In genomic region chr1:34458431-34458830, GRCm38 (mm10) we compare ENCODE assay signal across 19 mouse cellular contexts. TPM values are rescaled to one million over a fixed set of nuclear protein-coding genes. Genes with fewer than 3 reads are reported as not detected.
DNase-seq lines count a peak whose midpoint lies in the region; ATAC-seq and TF ChIP-seq lines count a peak whose summit lies in the region.
"Had no signal": no experiment of that assay in that cellular context is flagged by ENCODE, and none has a peak within 500 bp of the region (broad histone marks: within the 10 kb centered on the region; RNA-seq: fewer than 3 reads in every experiment).

No protein-coding gene starts in this region.

- whole genome bisulfite sequencing in heart, embryonic 15.5 days: 36% methylated on average over 8 of the region's 8 CpGs
- WGBS in midbrain, postnatal 0 days: 27% methylated on average over 8 of the region's 8 CpGs
- 30% methylated on average over 8 of the region's 8 CpGs for WGBS in midbrain, embryonic 11.5 days
- WGBS in liver, embryonic 14.5 days (ENCODE audit: insufficient replicate concordance): 32% methylated on average over 8 of the region's 8 CpGs

- H3K27ac ChIP-seq in heart, embryonic 15.5 days: no peak overlapping the region
- H3K27ac ChIP-seq in midbrain, postnatal 0 days (ENCODE audit: low read depth, low read length): no peak overlapping the region
- no peak overlapping the region for H3K27ac ChIP-seq in midbrain, embryonic 11.5 days (ENCODE audit: low read depth, low read length)
- H3K27ac ChIP-seq in liver, embryonic 14.5 days: no peak overlapping the region
- H3K27ac ChIP-seq: hindbrain, embryonic 12.5 days had no signal

- no peak for DNase-seq in heart, postnatal 36 days
- DNase-seq in midbrain, postnatal 0 days (ENCODE audit: low spot score): peak; percentile 17
- no peak for DNase-seq in midbrain, embryonic 11.5 days (ENCODE audit: low spot score, missing footprints)
- DNase-seq in ZHBTc4 (ENCODE audit: low read depth, low spot score): peak; percentile 66
- no peak for DNase-seq in liver, embryonic 14.5 days (ENCODE audit: low read depth in 3 of 3, low spot score in 3 of 3)
- DNase-seq in layer of hippocampus, adult 8-10 months (ENCODE audit: low spot score in 2 of 2): no peak
- DNase-seq: adrenal gland, postnatal 36 days; kidney, adult 11 months; kidney, postnatal 25 days had no signal

- TF ChIP-seq EP300 in liver, embryonic 14.5 days (IDR thresholded peaks at IDR 0.05; ENCODE audit: low read depth): no peak

- no peak for ATAC-seq in heart, embryonic 15.5 days (replicated peaks; ENCODE audit: insufficient number of reproducible peaks, insufficient read depth, low FRiP score, low read depth)
- ATAC-seq in midbrain, postnatal 0 days (ENCODE audit: low FRiP score): no peak
- no peak for ATAC-seq in midbrain, embryonic 11.5 days (ENCODE audit: low FRiP score)
- no peak for ATAC-seq in liver, embryonic 14.5 days (ENCODE audit: insufficient read depth)

- no peaks in the 10 kb centered on the region for H3K9me3 ChIP-seq in heart, embryonic 15.5 days (replicated peaks)
- H3K9me3 ChIP-seq in midbrain, postnatal 0 days (ENCODE audit: low read length): no peaks in the 10 kb centered on the region
- no peaks in the 10 kb centered on the region for H3K9me3 ChIP-seq in midbrain, embryonic 11.5 days (ENCODE audit: control insufficient read depth, low read length)
- H3K9me3 ChIP-seq in liver, embryonic 14.5 days (ENCODE audit: control insufficient read depth, low read length): no peaks in the 10 kb centered on the region
- H3K9me3 ChIP-seq: hindbrain, embryonic 12.5 days had no signal

- peak overlapping the region; percentile 68; the same call in 1 of the 2 replicates for H3K4me3 ChIP-seq in heart, embryonic 15.5 days
- no peak overlapping the region for H3K4me3 ChIP-seq in midbrain, postnatal 0 days (ENCODE audit: low read depth, low read length)
- H3K4me3 ChIP-seq in midbrain, embryonic 11.5 days (ENCODE audit: low read depth, low read length): no peak overlapping the region
- no peak overlapping the region for H3K4me3 ChIP-seq in liver, embryonic 14.5 days (ENCODE audit: insufficient read depth in 1 of 2, low read depth in 2 of 2, low read length in 2 of 2)

- peak overlapping the region; percentile 93 for H3K4me2 ChIP-seq in heart, embryonic 15.5 days
- H3K4me2 ChIP-seq in midbrain, postnatal 0 days (ENCODE audit: low read depth, low read length, poor library complexity, severe bottlenecking): no peak overlapping the region
- no peak overlapping the region for H3K4me2 ChIP-seq in midbrain, embryonic 11.5 days
- H3K4me2 ChIP-seq in liver, embryonic 14.5 days (ENCODE audit: low read depth): peak overlapping the region; percentile 2; the same call in 1 of the 2 replicates

- no peaks in the 10 kb centered on the region for H3K36me3 ChIP-seq in heart, embryonic 15.5 days
- H3K36me3 ChIP-seq in midbrain, postnatal 0 days (ENCODE audit: insufficient read depth, low read length): no peaks in the 10 kb centered on the region
- H3K36me3 ChIP-seq in midbrain, embryonic 11.5 days (ENCODE audit: control insufficient read depth, insufficient read depth, low read length): no peaks in the 10 kb centered on the region
- H3K36me3 ChIP-seq in liver, embryonic 14.5 days (replicated peaks; ENCODE audit: control insufficient read depth, insufficient read depth, low read depth): no peaks in the 10 kb centered on the region
- H3K36me3 ChIP-seq: hindbrain, embryonic 12.5 days had no signal

- peaks cover 19% of the 10 kb centered on the region for H3K27me3 ChIP-seq in heart, embryonic 15.5 days
- H3K27me3 ChIP-seq in midbrain, postnatal 0 days (ENCODE audit: insufficient read depth, low read length): peaks cover 11% of the 10 kb centered on the region
- H3K27me3 ChIP-seq in midbrain, embryonic 11.5 days (ENCODE audit: control insufficient read depth, insufficient read depth, low read length): peaks cover 28% of the 10 kb centered on the region
- H3K27me3 ChIP-seq in liver, embryonic 14.5 days (ENCODE audit: control insufficient read depth, insufficient read depth, low read length): peaks cover 4% of the 10 kb centered on the region

- intact Hi-C loops in heart, postnatal 36 days (cut with DNase I): no loop called here

- TF ChIP-seq CTCF in midbrain, postnatal 0 days (IDR thresholded peaks at IDR 0.05): no peak
- no peak for TF ChIP-seq CTCF in liver, embryonic 14.5 days (IDR thresholded peaks at IDR 0.05; ENCODE audit: low read depth)

- peaks cover 8% of the 10 kb centered on the region for H3K4me1 ChIP-seq in heart, embryonic 15.5 days (replicated peaks)
- H3K4me1 ChIP-seq in midbrain, postnatal 0 days (ENCODE audit: insufficient read depth, low read length): peaks cover 4% of the 10 kb centered on the region; the same call in 1 of the 2 replicates
- peaks cover 3% of the 10 kb centered on the region for H3K4me1 ChIP-seq in midbrain, embryonic 11.5 days (ENCODE audit: control insufficient read depth, insufficient read depth, low read length)
- no peaks in the 10 kb centered on the region for H3K4me1 ChIP-seq in liver, embryonic 14.5 days (replicated peaks; ENCODE audit: control insufficient read depth in 2 of 2, insufficient read depth in 2 of 2, low read length in 1 of 2)

- H3K9ac ChIP-seq in heart, embryonic 15.5 days: no peak overlapping the region
- H3K9ac ChIP-seq in midbrain, postnatal 0 days (replicated peaks; ENCODE audit: low read length, poor library complexity, severe bottlenecking): no peak overlapping the region
- no peak overlapping the region for H3K9ac ChIP-seq in midbrain, embryonic 11.5 days (ENCODE audit: low read length)
- no peak overlapping the region for H3K9ac ChIP-seq in liver, embryonic 14.5 days (replicated peaks)

RNA-seq across cellular contexts. Expression of gene Ptpn18, which starts 1.1 kb away (rescaled TPM):
- polyA plus RNA-seq in heart, embryonic 15.5 days (2015; fragmentation: Nextera tagmentation; extraction: Ambion mirVana): 12.0 and 17.9 TPM in 2 replicates
- total RNA-seq in heart, postnatal 36 days (2021): 1 to 10 TPM; 4.8 to 5.6 TPM
- 5.6 TPM in 1 of 2 replicates, not detected in the other for total RNA-seq in midbrain, postnatal 0 days (2014; rRNA removed)
- polyA plus RNA-seq in midbrain, postnatal 0 days (2015; fragmentation: Nextera tagmentation; extraction: Ambion mirVana): 4.7 and 5.1 TPM in 2 replicates
- 5.5 and 7.3 TPM in 2 replicates for polyA plus RNA-seq in midbrain, embryonic 11.5 days (2014; fragmentation: Nextera tagmentation; extraction: Ambion mirVana)
- polyA plus RNA-seq in liver, embryonic 14.5 days (2012; rRNA removed): 12.6 and 26.4 TPM in 2 replicates
- 18.3 and 23.8 TPM in 2 replicates for polyA plus RNA-seq in liver, embryonic 14.5 days (2014; fragmentation: Nextera tagmentation; extraction: Ambion mirVana)
- 10 to 100 TPM in 1 of 4 experiments, 1 to 10 TPM in 3; 5.0 to 11.9 (median 8.9) TPM for total RNA-seq in layer of hippocampus, adult 8-10 months (2022)

RNA-seq across cellular contexts. Expression of gene Imp4, which starts 18.8 kb away (rescaled TPM):
- polyA plus RNA-seq in heart, embryonic 15.5 days (2015; fragmentation: Nextera tagmentation; extraction: Ambion mirVana): 50.2 and 63.2 TPM in 2 replicates
- total RNA-seq in heart, postnatal 36 days (2021): 10 to 100 TPM; 28.3 to 29.2 TPM
- 17.8 and 22.1 TPM in 2 replicates for total RNA-seq in midbrain, postnatal 0 days (2014; rRNA removed)
- 41.9 and 42.3 TPM in 2 replicates for polyA plus RNA-seq in midbrain, postnatal 0 days (2015; fragmentation: Nextera tagmentation; extraction: Ambion mirVana)
- 90.3 and 94.0 TPM in 2 replicates for polyA plus RNA-seq in midbrain, embryonic 11.5 days (2014; fragmentation: Nextera tagmentation; extraction: Ambion mirVana)
- 8.9 and 21.2 TPM in 2 replicates for polyA plus RNA-seq in liver, embryonic 14.5 days (2012; rRNA removed)
- polyA plus RNA-seq in liver, embryonic 14.5 days (2014; fragmentation: Nextera tagmentation; extraction: Ambion mirVana): 56.8 and 59.6 TPM in 2 replicates
- total RNA-seq in layer of hippocampus, adult 8-10 months (2022): 10 to 100 TPM; 32.3 to 36.9 (median 33.4) TPM

RNA-seq across cellular contexts. Expression of gene Ccdc115, which starts 19.0 kb away (rescaled TPM):
- 41.4 and 44.3 TPM in 2 replicates for polyA plus RNA-seq in heart, embryonic 15.5 days (2015; fragmentation: Nextera tagmentation; extraction: Ambion mirVana)
- 10 to 100 TPM; 14.1 to 15.2 TPM for total RNA-seq in heart, postnatal 36 days (2021)
- 36.7 and 41.1 TPM in 2 replicates for total RNA-seq in midbrain, postnatal 0 days (2014; rRNA removed)
- polyA plus RNA-seq in midbrain, postnatal 0 days (2015; fragmentation: Nextera tagmentation; extraction: Ambion mirVana): 57.5 and 58.9 TPM in 2 replicates
- polyA plus RNA-seq in midbrain, embryonic 11.5 days (2014; fragmentation: Nextera tagmentation; extraction: Ambion mirVana): 73.9 and 78.3 TPM in 2 replicates
- 13.2 and 21.3 TPM in 2 replicates for polyA plus RNA-seq in liver, embryonic 14.5 days (2012; rRNA removed)
- 21.6 and 23.1 TPM in 2 replicates for polyA plus RNA-seq in liver, embryonic 14.5 days (2014; fragmentation: Nextera tagmentation; extraction: Ambion mirVana)
- 10 to 100 TPM; 16.0 to 20.6 (median 17.9) TPM for total RNA-seq in layer of hippocampus, adult 8-10 months (2022)

RNA-seq across cellular contexts. Expression of gene Prss39, which starts 39.8 kb away (rescaled TPM):
- not detected in 2 replicates for polyA plus RNA-seq in heart, embryonic 15.5 days (2015; fragmentation: Nextera tagmentation; extraction: Ambion mirVana)
- total RNA-seq in heart, postnatal 36 days (2021): not detected
- total RNA-seq in midbrain, postnatal 0 days (2014; rRNA removed): not detected in 2 replicates
- not detected in 2 replicates for polyA plus RNA-seq in midbrain, postnatal 0 days (2015; fragmentation: Nextera tagmentation; extraction: Ambion mirVana)
- not detected in 2 replicates for polyA plus RNA-seq in midbrain, embryonic 11.5 days (2014; fragmentation: Nextera tagmentation; extraction: Ambion mirVana)
- polyA plus RNA-seq in liver, embryonic 14.5 days (2012; rRNA removed): not detected in 2 replicates
- not detected in 2 replicates for polyA plus RNA-seq in liver, embryonic 14.5 days (2014; fragmentation: Nextera tagmentation; extraction: Ambion mirVana)
- total RNA-seq in layer of hippocampus, adult 8-10 months (2022): not detected
- total RNA-seq: adrenal gland, postnatal 36 days; common myeloid progenitor, adult 5-6 weeks; ES-E14; gastrocnemius, postnatal 4 days; layer of hippocampus, postnatal 25 days had no signal
- polyA plus RNA-seq: erythroblast, embryonic 14.5 days; hindbrain, embryonic 12.5 days; limb, embryonic 11.5 days; lung, embryonic 16.5 days; myocyte had no signal

Comparison
In these comparisons a context has a peak if more than half of its experiments do, and no peak if none do; other contexts are left out.
1. DNase-seq: peak in midbrain, postnatal 0 days (single experiment) and ZHBTc4 (single experiment); none in heart, postnatal 36 days (0 of 2), midbrain, embryonic 11.5 days (single experiment), liver, embryonic 14.5 days (0 of 3) and layer of hippocampus, adult 8-10 months (0 of 2).
2. H3K4me2 ChIP-seq: peak in heart, embryonic 15.5 days (single experiment) and liver, embryonic 14.5 days (single experiment); none in midbrain, postnatal 0 days (single experiment) and midbrain, embryonic 11.5 days (single experiment).